Mouse (Mus musculus) right cerebral cortex, adult 2 months (tissue): ENCODE data around the gene Arid1b.
A peak's percentile ranks its signal among the peaks of the same experiment; 100 is the strongest.

ENCODE experiments used
- DNase-seq, 2 experiments: peaks; one replicate each; pipeline ENCODE4 v3.0.0; 2021 to 2022; ENCODE audit warnings: low spot score in 2 of 2

Arid1b gene

GRCm38 (mm10) chr17:5112116-5112515 is 118.0 kb downstream of the Arid1b start:
- DNase-seq: no peak

DNA sequence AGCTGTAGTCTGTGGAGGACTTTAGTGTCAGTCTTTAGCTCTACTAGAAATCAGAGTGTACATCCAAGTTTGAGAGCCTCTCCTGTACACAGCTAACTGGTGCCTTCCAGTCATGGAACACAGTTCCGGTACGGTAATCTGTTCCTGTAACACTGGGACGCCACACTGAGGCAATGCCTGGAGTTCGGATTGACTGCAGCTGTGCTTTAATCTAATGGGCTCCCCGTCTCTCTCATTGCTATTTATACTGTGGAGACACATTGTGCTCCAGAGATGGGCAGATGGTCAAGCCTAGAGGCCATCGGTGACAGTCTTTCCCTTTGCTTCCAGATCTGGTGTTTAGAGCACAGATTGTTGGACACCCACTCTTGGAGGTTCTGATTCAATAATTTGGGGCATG is 121.8 kb downstream of the Arid1b start:
- no peak for DNase-seq

DNA sequence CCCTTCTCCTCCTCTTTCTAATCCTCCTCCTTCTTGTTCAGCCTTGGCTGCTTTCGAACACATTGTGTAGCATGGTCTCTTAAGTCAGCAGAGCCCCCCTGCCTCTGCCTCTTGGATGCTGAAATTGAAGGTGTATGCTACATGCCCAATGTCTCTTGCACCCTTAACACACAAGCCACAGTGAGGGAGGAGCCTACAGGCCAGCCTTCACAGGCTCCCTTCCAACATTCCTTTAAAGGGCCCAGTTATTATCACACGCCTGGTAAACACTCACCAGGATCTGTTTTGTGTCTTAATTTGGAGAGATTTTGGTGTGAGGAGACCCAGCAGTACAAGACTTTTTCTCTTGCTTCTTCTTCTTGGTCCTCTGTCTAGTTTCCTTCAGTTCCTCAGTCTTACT is 122.9 kb downstream of the Arid1b start:
- DNase-seq: no peak

DNA sequence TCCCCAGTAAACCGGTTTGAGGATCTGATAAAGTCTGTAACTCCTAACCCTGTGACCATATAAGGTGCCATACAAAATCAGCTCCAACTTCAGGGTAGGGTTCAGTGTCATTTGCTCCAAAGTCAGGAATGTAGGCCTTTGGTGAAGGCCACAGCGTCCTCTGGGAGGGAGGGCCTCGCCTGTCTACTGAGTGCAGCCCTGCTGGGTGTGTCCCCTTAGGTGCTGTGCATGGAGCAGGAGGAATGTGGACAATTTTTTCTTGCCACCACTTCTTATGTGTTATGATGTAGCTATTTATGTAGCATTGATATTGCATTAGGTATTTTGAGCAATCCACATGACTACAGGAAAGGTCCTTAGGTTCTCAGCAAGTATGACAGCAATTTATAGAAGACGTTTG is 124.0 kb downstream of the Arid1b start:
- no peak for DNase-seq

- DNase-seq: no peak
Measured at GRCm38 (mm10) chr17:5124643-5125042, 130.5 kb downstream of the Arid1b start.

GRCm38 (mm10) chr17:5125084-5125855 is 131.1 kb downstream of the Arid1b start:
- DNase-seq: no peak

DNA sequence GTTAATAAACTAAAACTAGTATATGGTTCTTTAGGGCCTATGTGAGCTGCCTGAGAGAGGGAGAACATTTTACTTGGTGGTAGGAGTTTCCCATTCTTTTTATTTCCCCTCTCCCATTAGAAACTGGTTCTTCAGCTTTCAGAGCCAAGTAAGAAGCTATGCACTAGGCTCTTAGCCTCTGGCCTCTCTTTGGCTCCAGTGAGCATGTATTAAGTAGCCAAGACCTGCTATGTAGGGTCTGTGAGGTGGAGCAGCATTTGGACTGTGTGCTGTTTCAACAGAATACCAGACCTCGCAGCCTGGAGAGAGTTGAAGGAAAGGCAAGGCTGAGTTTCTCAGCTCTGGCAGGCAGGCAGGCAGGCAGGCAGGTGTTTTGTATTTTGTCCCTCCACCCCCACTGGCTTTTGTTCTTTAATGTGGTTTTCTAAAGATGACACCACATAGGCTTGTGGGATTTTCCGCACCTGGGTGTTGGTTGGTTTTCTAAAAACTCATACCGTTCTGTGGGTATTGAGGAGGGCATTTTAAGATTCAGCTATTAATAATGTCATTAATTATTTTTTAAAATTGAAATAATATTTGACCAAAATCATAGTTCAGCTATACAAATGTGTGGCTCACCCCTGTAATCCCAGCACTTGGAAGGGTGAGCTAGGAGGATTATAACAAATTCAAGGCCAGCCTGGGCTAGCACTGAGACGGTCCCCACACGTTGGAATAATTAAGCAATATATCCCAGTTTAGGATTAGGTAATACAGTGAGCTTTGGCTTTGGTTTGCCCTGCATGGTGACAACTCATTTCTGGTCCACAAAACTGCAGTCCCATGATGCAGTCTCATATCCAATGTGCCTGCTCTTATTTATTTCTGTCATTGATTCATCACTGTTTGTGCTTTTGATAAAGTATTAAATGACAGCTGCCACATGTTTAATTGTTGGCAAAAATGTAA is 132.0 kb downstream of the Arid1b start:
- no peak for DNase-seq

GRCm38 (mm10) chr17:5129606-5130005 is 135.5 kb downstream of the Arid1b start:
- no peak for DNase-seq

GRCm38 (mm10) chr17:5130116-5130515 is 136.0 kb downstream of the Arid1b start:
- DNase-seq: no peak

GRCm38 (mm10) chr17:5131706-5132105 is 137.6 kb downstream of the Arid1b start:
- DNase-seq: no peak

DNA sequence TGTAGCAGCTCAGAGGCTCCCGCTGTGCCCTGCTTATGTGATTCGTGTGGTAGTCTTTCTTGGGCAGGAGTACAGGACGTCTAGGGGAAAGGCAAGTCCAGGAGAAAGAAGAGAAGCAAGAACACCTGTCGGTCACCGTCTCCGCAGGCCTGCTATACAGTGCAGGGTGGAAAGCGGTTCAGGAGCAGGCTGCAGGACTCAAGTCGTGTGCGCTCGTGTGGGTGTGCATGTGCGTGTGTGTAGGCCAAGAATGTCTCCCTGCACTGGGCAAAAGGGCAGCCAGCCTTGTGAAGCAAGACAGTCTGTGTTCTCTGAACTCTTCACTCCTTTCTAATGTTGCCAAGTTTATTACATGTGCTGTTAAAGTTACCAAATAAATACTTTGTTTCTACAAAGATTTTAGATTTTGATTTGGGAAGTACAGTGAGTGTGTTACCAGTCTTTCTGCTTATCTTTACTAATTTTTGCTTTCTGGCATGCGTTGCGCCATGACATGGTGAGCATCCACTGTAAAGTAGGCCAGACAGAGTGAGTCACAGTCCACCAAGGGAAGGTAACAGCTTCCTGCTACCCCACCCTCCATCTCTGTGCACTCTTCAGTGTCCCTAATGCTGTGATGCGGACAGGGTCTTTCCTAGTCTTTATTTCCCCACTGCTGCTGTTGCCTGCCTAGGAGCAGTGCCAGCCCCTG is 138.3 kb downstream of the Arid1b start:
- DNase-seq: no peak

GRCm38 (mm10) chr17:5132987-5133355 is 138.8 kb downstream of the Arid1b start:
- no peak for DNase-seq

GRCm38 (mm10) chr17:5133831-5134230 is 139.7 kb downstream of the Arid1b start:
- DNase-seq: no peak

DNA sequence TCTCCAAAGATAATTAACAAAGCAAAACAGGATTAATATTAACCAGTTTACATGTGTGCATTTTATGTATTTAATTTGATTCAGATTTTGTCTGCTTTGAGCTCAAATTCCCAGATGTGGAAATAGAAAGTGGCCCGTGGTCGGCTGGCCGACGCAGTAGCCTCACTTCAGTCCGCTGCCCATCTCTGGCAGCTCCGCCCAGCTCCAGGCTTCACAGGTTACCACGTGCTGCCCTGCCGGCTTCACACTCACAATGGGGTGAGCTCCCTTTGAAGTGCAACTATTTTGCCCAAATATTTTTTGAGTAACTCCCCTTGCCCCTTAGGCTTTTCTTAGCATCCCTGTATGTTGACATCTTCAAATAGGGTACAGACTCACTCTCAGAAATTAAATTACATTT is 140.1 kb downstream of the Arid1b start:
- DNase-seq: no peak

DNA sequence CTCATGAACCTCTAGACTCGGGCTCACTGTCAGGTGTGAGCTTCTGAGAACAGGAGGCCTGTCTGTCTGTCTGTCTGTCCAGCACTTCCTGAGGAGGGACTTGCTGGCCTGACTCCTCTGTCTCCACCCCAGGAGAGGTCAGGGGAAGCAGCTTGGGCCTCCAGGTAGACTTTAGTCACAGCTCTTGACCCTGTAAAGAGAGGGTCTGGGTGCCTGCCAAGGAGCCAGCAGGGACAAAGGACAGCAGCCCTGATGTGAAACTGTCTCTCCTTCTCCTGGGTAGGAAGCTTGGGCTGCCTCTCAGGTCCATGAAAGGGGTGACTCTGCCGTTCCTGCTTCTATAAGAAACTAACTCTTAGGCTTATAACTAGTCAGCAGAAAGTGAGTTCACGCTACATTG is 143.8 kb downstream of the Arid1b start:
- no peak for DNase-seq

- peak; percentile 78 to 79 for DNase-seq
Measured at GRCm38 (mm10) chr17:5138641-5139205, 144.6 kb downstream of the Arid1b start.

- no peak for DNase-seq
Measured at GRCm38 (mm10) chr17:5139553-5139952, 145.4 kb downstream of the Arid1b start.

DNA sequence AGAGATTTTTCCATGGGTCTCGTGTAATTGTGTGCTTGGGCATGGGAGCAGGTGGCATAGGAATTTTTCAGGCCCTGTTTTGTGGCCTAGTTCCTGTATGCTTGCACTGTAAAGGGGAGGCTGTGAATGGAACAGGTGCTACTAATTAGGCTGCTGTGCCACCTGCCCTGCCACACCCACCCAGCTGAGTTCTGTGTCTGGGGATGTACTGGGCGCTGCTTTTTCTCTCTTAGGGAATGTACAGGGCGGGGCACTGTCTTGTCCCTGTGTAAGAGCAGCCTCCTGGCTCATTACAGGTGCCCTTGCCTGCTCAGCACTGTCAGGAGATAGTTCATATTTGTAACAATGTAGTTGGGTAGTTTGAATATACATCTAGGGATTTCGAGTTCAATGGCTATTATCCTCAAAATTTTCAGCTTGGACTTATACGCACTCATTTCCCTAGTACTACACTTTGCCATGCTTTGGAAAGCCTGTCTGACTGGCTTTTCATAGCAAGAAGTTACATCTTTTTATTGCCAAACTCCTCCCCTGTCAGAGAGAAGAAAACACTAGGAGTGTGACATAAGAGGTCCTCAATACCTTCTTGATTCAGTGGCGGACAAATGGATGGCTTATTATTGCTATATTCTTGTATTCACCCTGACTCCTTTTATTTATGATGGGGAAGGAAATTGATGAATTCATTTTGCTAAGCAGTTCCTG is 149.8 kb downstream of the Arid1b start:
- no peak for DNase-seq

GRCm38 (mm10) chr17:5150660-5151063 is 156.5 kb downstream of the Arid1b start:
- DNase-seq: no peak

- DNase-seq: no peak
Measured at GRCm38 (mm10) chr17:5151852-5152251, 157.7 kb downstream of the Arid1b start.

- DNase-seq: no peak
Measured at GRCm38 (mm10) chr17:5153461-5153860, 159.3 kb downstream of the Arid1b start.
